Mouse (Mus musculus) right cerebral cortex, postnatal 36 days (tissue): Measurements from ENCODE around the gene Ctns.

Experiments used
- DNase-seq, 2 experiments: peaks; one replicate each; pipeline ENCODE4 v3.0.0; 2022; ENCODE audit warnings: low spot score in 2 of 2, mixed read lengths in 1 of 2

Gene Ctns

GRCm38 (mm10) chr11:73198603-73199229 lies at the start of gene Ctns:
Gene Ctns, minus strand, starts transcription at chr11:73199042.
- DNase-seq, result peak; percentile 83 to 88

- DNase-seq, result no peak
These were observed 43.9 kb upstream of the Ctns start for GRCm38 (mm10) chr11:73242777-73243176.

- no peak for DNase-seq
These were observed 43.4 kb upstream of the Ctns start for GRCm38 (mm10) chr11:73242199-73242598.

GRCm38 (mm10) chr11:73236731-73237130 lies 37.9 kb upstream of the Ctns start:
- DNase-seq, result no peak

GRCm38 (mm10) chr11:73235990-73236701 lies 37.3 kb upstream of the Ctns start:
- DNase-seq, result no peak

- DNase-seq, result no peak
These were observed 35.1 kb upstream of the Ctns start, which contains the start of gene Trpv1 for GRCm38 (mm10) chr11:73233992-73234391. Gene Trpv1, plus strand, starts transcription at chr11:73234292.

GRCm38 (mm10) chr11:73232513-73232912 lies 33.7 kb upstream of the Ctns start:
- no peak for DNase-seq

GRCm38 (mm10) chr11:73230081-73230480 lies 31.2 kb upstream of the Ctns start:
- no peak for DNase-seq

GRCm38 (mm10) chr11:73228881-73229280 lies 30.0 kb upstream of the Ctns start:
- no peak for DNase-seq

GRCm38 (mm10) chr11:73225856-73226255 lies 27.0 kb upstream of the Ctns start:
- DNase-seq, result no peak

GRCm38 (mm10) chr11:73223966-73224365 lies 25.1 kb upstream of the Ctns start:
- no peak for DNase-seq

- DNase-seq, result no peak
These were observed 24.0 kb upstream of the Ctns start for GRCm38 (mm10) chr11:73222846-73223245.

GRCm38 (mm10) chr11:73220651-73221050 lies 21.8 kb upstream of the Ctns start:
- no peak for DNase-seq

- DNase-seq, result no peak
These were observed 20.8 kb upstream of the Ctns start for GRCm38 (mm10) chr11:73219671-73220070.

GRCm38 (mm10) chr11:73213956-73214355 lies 15.1 kb upstream of the Ctns start:
- DNase-seq, result no peak

GRCm38 (mm10) chr11:73207621-73208020 lies 8.8 kb upstream of the Ctns start:
- DNase-seq, result no peak

GRCm38 (mm10) chr11:73205194-73205593 lies 6.4 kb upstream of the Ctns start:
- no peak for DNase-seq

- DNase-seq, result no peak
These were observed 5.1 kb upstream of the Ctns start for GRCm38 (mm10) chr11:73203895-73204294.

GRCm38 (mm10) chr11:73201597-73201996 lies 2.8 kb upstream of the Ctns start:
- no peak for DNase-seq

GRCm38 (mm10) chr11:73201021-73201420 lies 2.2 kb upstream of the Ctns start:
- DNase-seq, result no peak

GRCm38 (mm10) chr11:73199879-73200278 lies 1.0 kb upstream of the Ctns start:
- no peak for DNase-seq

GRCm38 (mm10) chr11:73199230-73199712 lies 429 bp upstream of the Ctns start, which contains the start of gene Shpk:
Gene Shpk, plus strand, starts transcription at chr11:73199460.
- DNase-seq, result peak; percentile 95 to 96

GRCm38 (mm10) chr11:73198190-73198589 lies 652 bp downstream of the Ctns start:
- DNase-seq, result no peak
